Mouse (Mus musculus): ENCODE measurements at regions not wholly inside any gene's neighbourhood (a gene's known extent, or its start where the extent isn't known, plus 50 kb on each side); places are given as distances from the start of the nearest gene placed in this dataset.

DNA sequence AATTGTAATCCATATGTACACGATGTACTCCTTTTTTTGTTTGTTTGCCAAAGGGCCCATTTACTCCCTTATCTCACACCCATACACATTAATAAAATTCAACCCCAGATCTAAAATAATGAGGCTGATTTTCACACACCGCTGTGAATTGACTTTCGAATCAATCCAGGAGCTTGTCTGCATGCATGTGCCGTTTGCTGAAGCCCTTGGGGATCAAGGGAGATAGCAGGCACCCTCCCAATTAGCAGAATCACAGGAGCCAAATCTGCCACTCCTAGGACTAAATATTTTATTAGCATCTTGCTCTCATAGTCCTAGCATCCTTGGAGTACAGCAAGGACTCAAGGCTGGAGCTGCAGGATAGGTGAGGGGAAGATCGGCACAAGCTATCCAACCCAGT, 520.0 kb upstream of the Mpdz start:
- Histone ChIP-seq H3K79me2 (ENCODE audit: control insufficient read depth, insufficient read depth, low read length, poor library complexity) (no peaks in the 10 kb centered on the region), H3K9me3 (replicated peaks; ENCODE audit: insufficient read depth, low read length) (no peaks in the 10 kb centered on the region), H3K27ac (ENCODE audit: control insufficient read depth, low read depth, low read length) (no peak overlapping the region)

GRCm38 (mm10) chr4:81960552-81961534, 518.2 kb upstream of the Mpdz start:
- no peaks in the 10 kb centered on the region for H3K36me3 ChIP-seq (ENCODE audit: control insufficient read depth in 1 of 2, insufficient read depth in 2 of 2, low read length in 2 of 2)
- H3K4me3 ChIP-seq (ENCODE audit: control insufficient read depth in 1 of 2, insufficient read depth in 1 of 2, low read depth in 2 of 2, low read length in 2 of 2) = no peak overlapping the region
- no peaks in the 10 kb centered on the region for H3K4me1 ChIP-seq (ENCODE audit: control insufficient read depth in 1 of 2, insufficient read depth in 2 of 2, low read length in 2 of 2)
- TF ChIP-seq ELF1 (IDR thresholded peaks at IDR 0.05; ENCODE audit: low read depth, low read length) = no peak
- TF ChIP-seq NRF1 (IDR thresholded peaks at IDR 0.05; ENCODE audit: insufficient read depth, low read depth, low read length, poor library complexity, severe bottlenecking) = no peak
- no peak for TF ChIP-seq SMC3 (IDR thresholded peaks at IDR 0.05; ENCODE audit: low read depth, low read length)
- no peak for TF ChIP-seq JUND (IDR thresholded peaks at IDR 0.05; ENCODE audit: low read depth, low read length)
- no peak for TF ChIP-seq POLR2A (IDR thresholded peaks at IDR 0.05; ENCODE audit: control insufficient read depth in 1 of 2, insufficient read depth in 1 of 2, low read depth in 1 of 2, low read length in 2 of 2, poor library complexity in 1 of 2)
- TF ChIP-seq ZC3H11A (IDR thresholded peaks at IDR 0.05; ENCODE audit: low read depth, low read length) = no peak
- no peak for TF ChIP-seq MXI1 (IDR thresholded peaks at IDR 0.05; ENCODE audit: low read depth, low read length)
- TF ChIP-seq TCF12 (IDR thresholded peaks at IDR 0.05; ENCODE audit: low read depth, low read length) = no peak
- no peak for TF ChIP-seq TAL1 (IDR thresholded peaks at IDR 0.05; ENCODE audit: low read length)
- TF ChIP-seq ZMIZ1 (IDR thresholded peaks at IDR 0.05; ENCODE audit: low read depth, low read length) = no peak
- no peak for TF ChIP-seq GATA1 (IDR thresholded peaks at IDR 0.05; ENCODE audit: low read depth, low read length)
- TF ChIP-seq POLR2AphosphoS2 (IDR thresholded peaks at IDR 0.05; ENCODE audit: low read length) = no peak
- no peak for TF ChIP-seq EP300 (IDR thresholded peaks at IDR 0.05; ENCODE audit: low read depth in 1 of 2, low read length in 2 of 2)
- no peak for TF ChIP-seq ZNF384 (IDR thresholded peaks at IDR 0.05; ENCODE audit: low read depth, low read length)
- TF ChIP-seq MYB (IDR thresholded peaks at IDR 0.05; ENCODE audit: low read depth, low read length) = no peak
- TF ChIP-seq USF2 (IDR thresholded peaks at IDR 0.05; ENCODE audit: borderline replicate concordance in 1 of 2, insufficient read depth in 1 of 2, low read depth in 1 of 2, low read length in 2 of 2) = no peak
- no peak for TF ChIP-seq ETS1 (IDR thresholded peaks at IDR 0.05; ENCODE audit: low read depth, low read length)
- no peak for TF ChIP-seq CHD2 (IDR thresholded peaks at IDR 0.05; ENCODE audit: low read length)
- H3K9me3 ChIP-seq (replicated peaks; ENCODE audit: insufficient read depth, low read length) = no peaks in the 10 kb centered on the region
- H3K9ac ChIP-seq (ENCODE audit: control insufficient read depth, low read depth, low read length, poor library complexity, severe bottlenecking) = no peak overlapping the region
- no peaks in the 10 kb centered on the region for H3K79me2 ChIP-seq (ENCODE audit: control insufficient read depth, insufficient read depth, low read length, poor library complexity)
- no peaks in the 10 kb centered on the region for H3K27me3 ChIP-seq (ENCODE audit: control insufficient read depth in 1 of 2, insufficient read depth in 2 of 2, low read length in 2 of 2)
- H3K27ac ChIP-seq (ENCODE audit: control insufficient read depth, low read depth, low read length) = no peak overlapping the region
- DNase-seq (ENCODE audit: low read depth, low spot score) = no peak

More for the DNA sequence above, 520.0 kb upstream of the Mpdz start:
- H3K9ac ChIP-seq (ENCODE audit: control insufficient read depth, low read depth, low read length, poor library complexity, severe bottlenecking) = no peak overlapping the region
- H3K27me3 ChIP-seq (ENCODE audit: control insufficient read depth in 1 of 2, insufficient read depth in 2 of 2, low read length in 2 of 2) = no peaks in the 10 kb centered on the region
- no peaks in the 10 kb centered on the region for H3K4me1 ChIP-seq (ENCODE audit: control insufficient read depth in 1 of 2, insufficient read depth in 2 of 2, low read length in 2 of 2)
- no peak overlapping the region for H3K4me3 ChIP-seq (ENCODE audit: control insufficient read depth in 1 of 2, insufficient read depth in 1 of 2, low read depth in 2 of 2, low read length in 2 of 2)
- H3K36me3 ChIP-seq (ENCODE audit: control insufficient read depth in 1 of 2, insufficient read depth in 2 of 2, low read length in 2 of 2) = no peaks in the 10 kb centered on the region
- no peak for DNase-seq (ENCODE audit: low read depth, low spot score)
- TF ChIP-seq MXI1 (IDR thresholded peaks at IDR 0.05; ENCODE audit: low read depth, low read length) (no peak), ZKSCAN1 (IDR thresholded peaks at IDR 0.05; ENCODE audit: low read depth, low read length) (no peak), TBP (IDR thresholded peaks at IDR 0.05; ENCODE audit: low read depth, low read length) (no peak), MYB (IDR thresholded peaks at IDR 0.05; ENCODE audit: low read depth, low read length) (no peak), UBTF (IDR thresholded peaks at IDR 0.05; ENCODE audit: borderline replicate concordance, insufficient read depth, low read depth, low read length) (no peak), ETS1 (IDR thresholded peaks at IDR 0.05; ENCODE audit: low read depth, low read length) (no peak), TAL1 (IDR thresholded peaks at IDR 0.05; ENCODE audit: low read length) (no peak)

Measured in MEL (cell line).